Mouse (Mus musculus): ENCODE measurements around the gene Rarg.
"Not testable (repeated sequence)": the region's sequence is repeated elsewhere in the genome, so short reads cannot be mapped to it uniquely, and the experiment has no call there.

Gene Rarg

GRCm38 (mm10) chr15:102238543-102239259, 18.6 kb downstream of the Rarg start:
- no peak for DNase-seq (ENCODE audit: low spot score in 2 of 2)

GRCm38 (mm10) chr15:102235371-102236027, 21.8 kb downstream of the Rarg start:
- DNase-seq (ENCODE audit: low spot score in 2 of 2) = no peak

- DNase-seq (ENCODE audit: low spot score in 2 of 2) = no peak
Observed at GRCm38 (mm10) chr15:102233896-102234295, 23.4 kb downstream of the Rarg start.

GRCm38 (mm10) chr15:102232764-102233163, 24.6 kb downstream of the Rarg start:
- no peak for DNase-seq (ENCODE audit: low spot score in 2 of 2)

- peak in 1 of 2 experiments; percentile 54 for DNase-seq (ENCODE audit: low spot score in 2 of 2)
Observed at GRCm38 (mm10) chr15:102231748-102232147, 25.6 kb downstream of the Rarg start, which contains the start of gene Itgb7. TSS of gene Itgb7 (minus strand) at chr15:102231944.

- DNase-seq (ENCODE audit: low spot score in 2 of 2) = no peak
Observed at GRCm38 (mm10) chr15:102230408-102231321, 26.7 kb downstream of the Rarg start.

- DNase-seq (ENCODE audit: low spot score in 2 of 2) = not testable (repeated sequence)
Observed at GRCm38 (mm10) chr15:102225619-102226018, 31.7 kb downstream of the Rarg start.

GRCm38 (mm10) chr15:102224992-102225617, 32.2 kb downstream of the Rarg start:
- peak in 1 of 2 experiments; percentile 49 for DNase-seq (ENCODE audit: low spot score in 2 of 2)

GRCm38 (mm10) chr15:102224186-102224991, 32.9 kb downstream of the Rarg start:
- DNase-seq (ENCODE audit: low spot score in 2 of 2) = peak; percentile 65 to 77

GRCm38 (mm10) chr15:102222386-102222785, 34.9 kb downstream of the Rarg start:
- no peak for DNase-seq (ENCODE audit: low spot score in 2 of 2)

GRCm38 (mm10) chr15:102217325-102217724, 40.0 kb downstream of the Rarg start:
- no peak for DNase-seq (ENCODE audit: low spot score in 2 of 2)

GRCm38 (mm10) chr15:102216459-102217228, 40.7 kb downstream of the Rarg start:
- DNase-seq (ENCODE audit: low spot score in 2 of 2) = no peak

- DNase-seq (ENCODE audit: low spot score in 2 of 2) = no peak
Observed at GRCm38 (mm10) chr15:102215624-102216023, 41.7 kb downstream of the Rarg start.

GRCm38 (mm10) chr15:102214132-102214531, 43.2 kb downstream of the Rarg start:
- DNase-seq (ENCODE audit: low spot score in 2 of 2) = no peak

GRCm38 (mm10) chr15:102211895-102212294, 45.4 kb downstream of the Rarg start:
- no peak for DNase-seq (ENCODE audit: low spot score in 2 of 2)

GRCm38 (mm10) chr15:102210816-102211215, 46.5 kb downstream of the Rarg start:
- no peak for DNase-seq (ENCODE audit: low spot score in 2 of 2)

- no peak for DNase-seq (ENCODE audit: low spot score in 2 of 2)
Observed at GRCm38 (mm10) chr15:102209114-102209513, 48.2 kb downstream of the Rarg start.

- no peak for DNase-seq (ENCODE audit: low spot score in 2 of 2)
Observed at GRCm38 (mm10) chr15:102208092-102208561, 49.2 kb downstream of the Rarg start.

- no peak for DNase-seq (ENCODE audit: low spot score in 2 of 2)
Observed at GRCm38 (mm10) chr15:102207351-102207750, 50.0 kb downstream of the Rarg start.

- DNase-seq (ENCODE audit: low spot score in 2 of 2) = no peak
Observed at GRCm38 (mm10) chr15:102205779-102206178, 51.5 kb downstream of the Rarg start.

Measured in spleen, postnatal 14 days (tissue).